Mouse (Mus musculus) erythroblast, adult 5-6 weeks (primary cell): ENCODE results near the gene Ndufs6. TPM values are rescaled to one million over a fixed set of nuclear protein-coding genes. Genes with fewer than 3 reads are reported as not detected.

Experiments used
- ATAC-seq: replicated peaks from 2 replicates; pipeline ENCODE4 v1.8.0; 2016; ENCODE audit warnings: moderate number of reproducible peaks, mild to moderate bottlenecking, moderate TSS enrichment, inconsistent platforms; ENCODE audit not compliant: poor library complexity, low FRiP score, severe bottlenecking
- total RNA-seq, 2 experiments: library from RNA; stranded (forward) in 1 of 2; stranded (reverse) in 1 of 2; fragments of 150-400 nt in 1 of 2; fragments of 200-764, 138-1000 nt in 1 of 2; gene quantifications; 2 replicates each; pipeline versions ENCODE4 v1.2.3 to v1.2.4; 2015 to 2017; ENCODE audit warnings: low replicate concordance in 2 of 2

Gene Ndufs6
- total RNA-seq, 2 experiments from 2014 or later = 20.6 to 40.3 TPM

GRCm38 (mm10) chr13:73310183-73310929 is 18.0 kb downstream of the Ndufs6 start:
- peak; percentile 54 for ATAC-seq

GRCm38 (mm10) chr13:73306430-73306829 is 21.9 kb downstream of the Ndufs6 start:
- ATAC-seq = no peak

DNA sequence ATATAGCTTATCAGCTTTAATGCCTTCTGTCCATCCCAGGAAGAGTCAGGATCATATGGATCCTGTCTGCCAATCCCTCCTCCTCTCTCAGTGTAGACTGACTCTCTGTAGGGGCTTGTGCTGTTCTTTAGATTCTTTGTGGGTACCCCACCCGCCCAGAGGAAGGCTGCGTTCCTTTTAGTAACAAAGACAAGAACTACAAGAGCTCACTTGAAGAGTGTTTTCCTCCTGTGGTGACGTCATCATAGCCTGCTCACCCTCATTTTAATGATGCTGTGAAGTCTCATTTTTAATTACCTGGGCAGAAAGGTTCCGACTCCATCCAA is 22.3 kb downstream of the Ndufs6 start:
- no peak for ATAC-seq

GRCm38 (mm10) chr13:73305398-73306084 is 22.8 kb downstream of the Ndufs6 start:
- ATAC-seq = no peak

GRCm38 (mm10) chr13:73304729-73305128 is 23.6 kb downstream of the Ndufs6 start:
- ATAC-seq = no peak

DNA sequence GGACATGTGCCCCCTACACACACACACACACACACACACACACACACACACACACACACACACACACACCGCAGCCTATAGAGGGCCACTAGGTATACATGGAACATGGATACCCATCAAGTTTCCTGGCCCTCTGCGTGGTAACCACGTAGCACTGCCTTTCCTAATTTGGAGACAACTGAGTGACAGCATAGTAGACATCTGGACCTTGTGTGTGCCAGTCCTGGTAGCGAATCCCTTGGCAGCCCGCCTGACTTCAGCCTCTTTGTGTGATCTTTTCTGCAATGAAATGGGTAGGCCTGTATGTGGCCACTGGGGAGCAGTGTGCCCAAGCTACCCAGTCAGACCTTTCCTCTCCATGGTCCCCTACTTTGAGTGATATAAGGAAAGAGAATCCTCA is 29.0 kb downstream of the Ndufs6 start:
- no peak for ATAC-seq

DNA sequence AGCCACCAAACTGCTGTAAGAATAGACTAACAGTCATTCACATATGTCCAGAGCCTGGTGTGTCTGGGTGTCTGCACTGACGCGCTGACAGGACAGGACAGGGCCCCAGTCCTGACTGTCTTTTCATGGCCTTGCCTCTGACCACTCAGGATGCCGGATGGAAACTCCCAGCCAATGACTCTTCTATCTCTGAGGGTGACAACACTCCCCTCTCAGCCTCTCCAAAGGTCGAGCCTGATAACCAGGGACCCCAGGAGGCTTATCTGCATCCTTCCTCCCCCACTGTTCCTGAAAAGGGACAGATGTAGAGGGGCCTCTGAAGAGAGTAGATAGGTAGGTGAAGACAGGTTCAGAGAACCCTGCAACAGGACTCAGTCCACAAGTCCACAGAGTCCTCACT is 29.6 kb downstream of the Ndufs6 start:
- ATAC-seq = no peak

DNA sequence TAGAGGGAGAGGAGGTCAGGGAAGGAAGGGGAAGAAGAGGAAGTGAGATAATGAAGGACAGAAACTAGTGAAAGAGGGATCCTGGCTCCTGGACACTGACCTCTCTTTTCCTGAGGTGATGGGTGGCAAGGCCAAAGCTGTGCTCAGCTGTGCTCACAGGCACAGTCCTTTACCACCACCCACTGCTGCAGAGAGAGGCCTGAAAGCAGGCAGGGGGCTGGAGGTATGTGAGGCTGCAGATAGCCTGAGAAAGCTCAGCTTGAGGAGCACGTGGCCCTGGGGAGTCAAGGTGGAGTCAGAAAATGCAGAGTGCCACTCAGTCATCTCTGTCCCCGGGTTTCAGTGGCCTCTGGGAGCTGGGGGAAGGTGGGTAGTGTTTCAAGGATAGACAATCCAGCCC is 37.2 kb downstream of the Ndufs6 start:
- no peak for ATAC-seq

GRCm38 (mm10) chr13:73290206-73290605 is 38.1 kb downstream of the Ndufs6 start:
- no peak for ATAC-seq

DNA sequence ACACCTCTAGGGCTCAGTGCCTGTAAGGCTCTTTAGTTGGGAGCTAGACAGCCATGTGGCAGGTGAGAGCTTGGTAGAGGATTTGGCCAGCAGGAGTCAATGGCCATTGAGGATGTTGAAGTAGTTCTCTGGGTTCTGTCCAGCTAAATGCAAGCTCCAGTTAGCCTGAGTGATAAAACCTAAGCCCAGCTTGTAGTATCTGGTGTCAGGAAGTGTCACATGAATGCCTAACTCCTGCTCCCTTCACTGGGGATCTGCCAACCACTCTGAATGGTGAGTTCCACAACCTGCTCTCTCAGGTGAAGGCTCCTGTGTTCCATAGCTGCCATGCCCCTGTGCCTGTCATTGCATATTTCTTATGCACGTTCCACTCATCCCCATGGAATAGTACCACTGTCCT is 44.8 kb downstream of the Ndufs6 start:
- ATAC-seq = no peak

DNA sequence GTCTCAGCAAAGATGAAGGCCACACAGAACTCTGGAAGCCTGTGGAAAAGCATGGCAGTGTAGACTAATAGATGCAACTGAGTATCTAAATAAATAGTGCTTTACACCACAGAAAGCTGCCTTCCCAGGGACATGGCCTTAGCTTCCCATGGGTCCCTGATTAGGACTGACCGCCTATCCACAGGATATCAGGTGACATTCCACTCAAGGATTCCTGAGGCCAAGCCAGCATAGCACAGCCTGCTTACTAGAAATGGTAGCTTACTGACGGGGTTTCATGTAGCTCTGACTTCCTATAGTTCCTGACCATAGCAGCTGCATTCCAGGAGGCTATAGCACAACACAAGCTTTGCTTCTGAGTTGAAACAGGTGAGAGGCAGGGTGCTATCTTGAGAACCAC is 45.9 kb downstream of the Ndufs6 start:
- ATAC-seq = no peak

DNA sequence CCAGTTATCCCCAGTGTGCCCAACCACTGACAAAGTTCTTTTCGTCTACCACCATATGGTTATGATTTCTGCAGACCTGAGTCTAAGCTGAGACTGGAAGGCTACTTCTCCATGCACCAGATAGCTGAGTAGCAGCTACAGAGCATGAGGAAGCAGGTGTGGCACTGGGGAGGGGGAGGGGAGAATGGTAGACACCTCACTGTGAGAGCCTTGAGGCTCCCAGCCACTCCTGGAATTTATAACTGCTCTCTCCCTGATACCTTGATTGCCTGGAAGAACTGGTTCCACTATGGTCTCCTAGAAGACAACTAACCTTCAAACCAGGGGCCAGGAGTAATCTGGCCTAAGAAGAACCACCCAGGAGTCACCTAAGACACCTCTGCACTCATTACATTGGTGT is 49.1 kb downstream of the Ndufs6 start:
- ATAC-seq = no peak

GRCm38 (mm10) chr13:73277797-73278196 is 50.5 kb downstream of the Ndufs6 start:
- no peak for ATAC-seq

DNA sequence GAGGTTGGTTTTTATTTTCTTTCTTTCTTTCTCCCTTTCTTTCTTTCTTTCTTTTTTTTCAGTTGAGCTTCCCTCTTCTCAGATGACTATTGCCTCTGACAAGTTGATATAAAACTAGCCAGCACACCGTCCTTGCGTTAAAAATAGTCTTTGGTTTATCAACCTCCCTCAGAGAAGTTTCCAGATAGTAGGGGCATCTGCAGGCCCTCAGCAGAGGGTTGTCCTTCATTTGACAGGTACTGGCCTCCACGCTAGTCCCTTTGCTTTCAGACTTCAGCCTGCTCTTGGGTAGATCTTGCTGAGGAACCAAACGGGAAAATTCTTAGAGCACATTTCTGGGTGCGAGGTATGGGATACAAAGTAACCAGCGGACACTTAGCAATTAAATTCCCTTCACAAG is 51.0 kb downstream of the Ndufs6 start:
- no peak for ATAC-seq

DNA sequence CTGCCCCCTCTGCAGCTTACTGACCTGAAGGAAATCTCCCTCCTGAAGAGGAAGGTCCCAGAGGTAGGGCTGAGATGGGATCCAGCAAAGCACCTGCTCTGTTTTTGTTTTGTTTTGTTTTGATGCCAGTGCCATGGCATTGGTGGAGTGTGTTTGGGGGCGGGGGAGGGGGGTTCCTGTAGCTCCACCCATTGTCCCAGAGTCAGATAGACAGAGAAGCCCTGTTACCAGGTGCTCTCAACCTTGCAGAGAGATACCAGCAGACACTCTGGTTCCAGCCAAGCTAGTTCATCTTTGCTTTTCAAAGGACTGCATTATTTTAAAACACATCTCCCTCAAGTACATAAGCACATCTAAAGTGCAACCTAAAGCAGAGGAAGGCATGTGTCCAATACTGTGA is 54.8 kb downstream of the Ndufs6 start:
- no peak for ATAC-seq

- ATAC-seq = no peak
Measured at GRCm38 (mm10) chr13:73272794-73273282, 55.5 kb downstream of the Ndufs6 start.

- no peak for ATAC-seq
Measured at GRCm38 (mm10) chr13:73271336-73272242, 56.8 kb downstream of the Ndufs6 start.

DNA sequence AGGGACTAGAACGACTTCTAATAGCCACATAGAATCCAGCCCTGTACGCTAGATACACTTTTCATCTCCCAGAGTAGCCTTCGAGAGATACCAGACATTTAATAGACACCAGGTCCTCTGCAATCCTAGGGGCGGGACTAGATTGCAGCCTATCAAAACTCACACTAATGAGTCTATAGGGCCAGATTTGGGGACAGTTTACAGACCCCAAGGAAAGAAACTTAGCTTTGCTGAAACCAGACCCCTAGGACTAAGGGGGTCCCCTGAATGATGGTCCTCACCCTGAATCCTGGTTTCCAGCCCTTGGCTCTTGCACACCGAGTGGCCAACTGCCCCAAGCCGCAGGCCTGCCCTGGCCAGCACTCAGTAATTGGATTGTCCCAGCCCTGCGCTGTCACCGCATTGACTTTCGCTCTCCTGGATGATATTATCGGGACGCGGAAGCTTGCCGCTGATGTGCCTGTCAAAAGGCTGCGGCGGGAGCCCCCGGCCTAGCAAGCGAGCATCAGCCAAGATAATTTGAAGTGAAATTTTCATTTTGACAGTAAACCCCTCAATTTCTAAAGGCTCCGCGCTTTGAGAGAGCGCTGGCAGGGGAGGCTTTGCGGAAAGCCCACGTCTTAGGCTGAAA is 57.8 kb downstream of the Ndufs6 start:
- ATAC-seq = no peak

DNA sequence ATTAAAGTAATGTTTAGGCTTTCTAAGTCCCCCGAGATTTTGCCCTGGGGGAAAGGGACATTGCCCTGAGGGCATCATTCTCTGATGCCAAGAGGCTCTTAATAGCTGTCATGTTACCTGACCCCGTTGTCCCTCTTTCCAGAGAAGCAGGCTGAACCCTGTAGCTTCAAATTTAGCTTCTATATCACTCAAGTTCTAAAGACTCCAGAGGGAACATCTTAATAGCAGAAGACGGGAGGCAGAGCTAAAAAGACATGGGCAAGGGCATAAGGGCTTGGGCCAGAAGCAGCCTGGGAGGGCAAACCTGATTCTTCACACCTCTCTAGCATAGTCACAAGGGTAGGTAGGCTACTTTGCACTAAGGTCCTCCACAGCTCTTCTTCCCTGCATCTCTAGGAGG is 58.5 kb downstream of the Ndufs6 start:
- ATAC-seq = no peak
